Mouse (Mus musculus) lung, embryonic 14.5 days (tissue): Measurements from ENCODE around the gene Krtap2-4. TPM values are rescaled to one million over a fixed set of nuclear protein-coding genes. Genes with fewer than 3 reads are reported as not detected.
"Not testable (repeated sequence)": the region's sequence is repeated elsewhere in the genome, so short reads cannot be mapped to it uniquely, and the experiment has no call there.

Experiments
- ATAC-seq: fragments of 200-750 bp; cut with Nextera tagmentation; 2 replicates; pipeline ENCODE4 v1.8.0; 2017; ENCODE audit warnings: mild to moderate bottlenecking, moderate TSS enrichment, moderate library complexity; ENCODE audit not compliant: insufficient read depth
- DNase-seq: peaks from one replicate; pipeline ENCODE4 v3.0.0-alpha.2; 2015
- H3K27ac ChIP-seq: fragments of 300-500 bp; sonication (generic); 2 replicates; pipeline ENCODE4 v1.5.1; 2014; ENCODE audit warnings: low read depth, mild to moderate bottlenecking, moderate library complexity
- H3K27me3 ChIP-seq: fragments of 300-500 bp; sonication (generic); 2 replicates; pipeline ENCODE4 v1.6.1; 2014; ENCODE audit warnings: low read length, control low read depth; ENCODE audit not compliant: insufficient read depth
- H3K36me3 ChIP-seq: fragments of 300-500 bp; sonication (generic); 2 replicates; pipeline ENCODE4 v1.6.1; 2014; ENCODE audit warnings: control low read depth; ENCODE audit not compliant: insufficient read depth
- H3K4me1 ChIP-seq: fragments of 300-500 bp; sonication (generic); 2 replicates; pipeline ENCODE4 v1.6.1; 2014; ENCODE audit warnings: antibody characterized with exemption, control low read depth; ENCODE audit not compliant: insufficient read depth
- H3K4me2 ChIP-seq: fragments of 300-500 bp; sonication (generic); 2 replicates; pipeline ENCODE4 v1.6.1; 2014; ENCODE audit warnings: mild to moderate bottlenecking
- H3K4me3 ChIP-seq: fragments of 300-500 bp; sonication (generic); 2 replicates; pipeline ENCODE4 v1.5.1; 2014; ENCODE audit warnings: low read depth, low read length
- H3K9ac ChIP-seq: fragments of 300-500 bp; sonication (generic); 2 replicates; pipeline ENCODE4 v1.6.1; 2014
- H3K9me3 ChIP-seq: fragments of 300-500 bp; sonication (generic); 2 replicates; pipeline ENCODE4 v1.6.1; 2016; ENCODE audit warnings: low read depth, low read length, control low read depth
- CTCF ChIP-seq: IDR thresholded peaks from 2 replicates; pipeline ENCODE4 v1.5.1; 2016; ENCODE audit warnings: antibody characterized with exemption, low read depth
- WGBS: fragments of 180-500 bp; shearing (Covaris S2); extraction: QIAGEN DNeasy Blood & Tissue Kit; methylation state at CpG from one replicate; pipeline ENCODE4 v1.1.7; 2014; 5-methylcytosine and 5-hydroxymethylcytosine counted together
- polyA plus RNA-seq: library from polyadenylated mRNA; unstranded; fragments of >200 nt; fragmentation: Nextera tagmentation; extraction: Ambion mirVana; gene quantifications from 2 replicates; pipeline ENCODE4 v1.2.1, GENCODE M21; 2014

The Krtap2-4 gene
- polyA plus RNA-seq, 1 experiment from 2014 or later, result not detected

GRCm38 (mm10) chr11:99644351-99644750, 29.7 kb upstream of the Krtap2-4 start:
- no peak for TF ChIP-seq CTCF
- H3K4me1 ChIP-seq, result no peaks in the 10 kb centered on the region
- 73% methylated on average over 3 of the region's 3 CpGs for WGBS

GRCm38 (mm10) chr11:99643635-99644139, 29.0 kb upstream of the Krtap2-4 start, which contains the start of gene Krtap4-7:
Krtap4-7 (minus strand) TSS chr11:99644089.
- not testable (repeated sequence) for H3K27ac ChIP-seq, H3K4me3 ChIP-seq, H3K9me3 ChIP-seq, H3K27me3 ChIP-seq, DNase-seq, H3K36me3 ChIP-seq, ATAC-seq, H3K9ac ChIP-seq, H3K4me2 ChIP-seq, H3K4me1 ChIP-seq
- 88% methylated on average over 9 of the region's 9 CpGs for WGBS

More at GRCm38 (mm10) chr11:99644351-99644750, 29.7 kb upstream of the Krtap2-4 start:
- Histone ChIP-seq H3K9me3 (no peaks in the 10 kb centered on the region), H3K4me3 (no peak overlapping the region), H3K36me3 (no peaks in the 10 kb centered on the region), H3K4me2 (no peak overlapping the region), H3K27me3 (no peaks in the 10 kb centered on the region), H3K27ac (no peak overlapping the region), H3K9ac (no peak overlapping the region)
- ATAC-seq, result no peak
- DNase-seq, result no peak

GRCm38 (mm10) chr11:99640926-99641325, 26.3 kb upstream of the Krtap2-4 start:
- Histone ChIP-seq H3K4me3 (no peak overlapping the region), H3K4me2 (no peak overlapping the region), H3K9me3 (no peaks in the 10 kb centered on the region), H3K27ac (no peak overlapping the region), H3K36me3 (no peaks in the 10 kb centered on the region), H3K9ac (no peak overlapping the region), H3K4me1 (no peaks in the 10 kb centered on the region), H3K27me3 (no peaks in the 10 kb centered on the region)
- no peak for TF ChIP-seq CTCF
- DNase-seq (no peak), ATAC-seq (no peak)
- WGBS, result 27% methylated on average over 1 of the region's 1 CpGs

- no peak for TF ChIP-seq CTCF
- H3K27me3 ChIP-seq, result no peaks in the 10 kb centered on the region
- WGBS, result 71% methylated on average over 1 of the region's 1 CpGs
- no peaks in the 10 kb centered on the region for H3K36me3 ChIP-seq
- no peaks in the 10 kb centered on the region for H3K4me1 ChIP-seq
- no peak overlapping the region for H3K9ac ChIP-seq
- no peak for ATAC-seq
- no peak overlapping the region for H3K27ac ChIP-seq
- no peak overlapping the region for H3K4me3 ChIP-seq
- DNase-seq, result peak; percentile 37
- no peak overlapping the region for H3K4me2 ChIP-seq
- no peaks in the 10 kb centered on the region for H3K9me3 ChIP-seq
Observed at GRCm38 (mm10) chr11:99637086-99637485, 22.4 kb upstream of the Krtap2-4 start.

- Histone ChIP-seq H3K36me3 (no peaks in the 10 kb centered on the region), H3K4me1 (no peaks in the 10 kb centered on the region), H3K9ac (no peak within 1 kb of the TSS), H3K9me3 (no peaks in the 10 kb centered on the region), H3K27me3 (no peaks in the 10 kb centered on the region), H3K4me2 (no peak within 1 kb of the TSS), H3K27ac (no peak within 1 kb of the TSS), H3K4me3 (no peak within 1 kb of the TSS)
- DNase-seq (no peak), ATAC-seq (no peak)
- no peak for TF ChIP-seq CTCF
- 41% methylated on average over 8 of the region's 8 CpGs for WGBS
Observed at GRCm38 (mm10) chr11:99634653-99635134, 20.0 kb upstream of the Krtap2-4 start, which contains the start of gene Krtap4-2. Krtap4-2 (minus strand) TSS chr11:99635084.

GRCm38 (mm10) chr11:99633293-99633692, 18.6 kb upstream of the Krtap2-4 start:
- no peaks in the 10 kb centered on the region for H3K36me3 ChIP-seq
- no peaks in the 10 kb centered on the region for H3K4me1 ChIP-seq
- no peak overlapping the region for H3K27ac ChIP-seq
- ATAC-seq (no peak), DNase-seq (no peak)
- H3K9me3 ChIP-seq, result no peaks in the 10 kb centered on the region
- H3K4me2 ChIP-seq, result no peak overlapping the region
- WGBS, result 69% methylated on average over 2 of the region's 2 CpGs
- no peak overlapping the region for H3K9ac ChIP-seq
- no peak overlapping the region for H3K4me3 ChIP-seq
- H3K27me3 ChIP-seq, result no peaks in the 10 kb centered on the region
- TF ChIP-seq CTCF, result no peak

- DNase-seq, result no peak
- TF ChIP-seq CTCF, result no peak
- H3K4me1 ChIP-seq, result no peaks in the 10 kb centered on the region
- no peak for ATAC-seq
- H3K9me3 ChIP-seq, result no peaks in the 10 kb centered on the region
- WGBS, result 44% methylated on average over 3 of the region's 3 CpGs
- H3K27me3 ChIP-seq, result no peaks in the 10 kb centered on the region
- no peak overlapping the region for H3K9ac ChIP-seq
- no peak overlapping the region for H3K4me3 ChIP-seq
- no peaks in the 10 kb centered on the region for H3K36me3 ChIP-seq
- H3K27ac ChIP-seq, result no peak overlapping the region
- no peak overlapping the region for H3K4me2 ChIP-seq
Observed at GRCm38 (mm10) chr11:99630890-99631289, 16.2 kb upstream of the Krtap2-4 start.

GRCm38 (mm10) chr11:99628138-99628537, 13.5 kb upstream of the Krtap2-4 start, which contains the start of gene Krtap4-1:
Krtap4-1 (minus strand) TSS chr11:99628238.
- Histone ChIP-seq H3K27me3 (no peaks in the 10 kb centered on the region), H3K4me2 (no peak within 1 kb of the TSS), H3K4me3 (no peak within 1 kb of the TSS), H3K9me3 (no peaks in the 10 kb centered on the region), H3K27ac (no peak within 1 kb of the TSS), H3K4me1 (no peaks in the 10 kb centered on the region), H3K36me3 (no peaks in the 10 kb centered on the region), H3K9ac (no peak within 1 kb of the TSS)
- DNase-seq (no peak), ATAC-seq (no peak)
- no peak for TF ChIP-seq CTCF
- 77% methylated on average over 4 of the region's 4 CpGs for WGBS
